Mouse (Mus musculus) myocyte (in vitro differentiated cells): ENCODE data around the gene Bmpr1b.

Experiments
- MAX ChIP-seq: IDR thresholded peaks from one replicate; pipeline ENCODE4 v1.6.1; 2011; ENCODE audit warnings: low read depth, mild to moderate bottlenecking, control low read depth
- MYOD1 ChIP-seq, 3 experiments: IDR thresholded peaks; one replicate each; pipeline ENCODE4 v1.6.1; 2011; ENCODE audit warnings: control low read depth in 2 of 3, low read depth in 2 of 3, mild to moderate bottlenecking in 2 of 3, moderate library complexity in 1 of 3; ENCODE audit not compliant: insufficient read length in 2 of 3, control insufficient read depth in 1 of 3
- MYOG ChIP-seq, 3 experiments: IDR thresholded peaks; one replicate each; pipeline ENCODE4 v1.6.1; 2011; ENCODE audit warnings: control low read depth in 2 of 3, low read depth in 2 of 3, mild to moderate bottlenecking in 2 of 3; ENCODE audit not compliant: insufficient read length in 2 of 3, control insufficient read depth in 1 of 3, insufficient read depth in 1 of 3
- POLR2A ChIP-seq: IDR thresholded peaks from one replicate; pipeline ENCODE4 v1.6.1; 2011; ENCODE audit warnings: low read depth, mild to moderate bottlenecking, control low read depth, moderate library complexity; ENCODE audit not compliant: insufficient read length
- TCF12 ChIP-seq: IDR thresholded peaks from one replicate; pipeline ENCODE4 v1.6.1; 2011; ENCODE audit warnings: mild to moderate bottlenecking, control low read depth; ENCODE audit not compliant: poor library complexity, insufficient read depth, severe bottlenecking

- TF ChIP-seq POLR2A, result no peak
- no peak for TF ChIP-seq MYOG (IDR thresholded peaks at IDR 0.05; ENCODE audit: control insufficient read depth in 1 of 3, insufficient read depth in 1 of 3, insufficient read length in 2 of 3, low read depth in 2 of 3)
- TF ChIP-seq MAX, result no peak
- TF ChIP-seq TCF12, result no peak
- peak in 2 of 3 experiments; percentile 34 to 54 for TF ChIP-seq MYOD1 (IDR thresholded peaks at IDR 0.05; ENCODE audit: control insufficient read depth in 1 of 3, insufficient read length in 2 of 3, low read depth in 2 of 3)
Observed at GRCm38 (mm10) chr3:141940207-141940606, 229.0 kb downstream of the Bmpr1b start.
